Comparison of ENCODE assay signal across 8 mouse cellular contexts in the genomic region with DNA sequence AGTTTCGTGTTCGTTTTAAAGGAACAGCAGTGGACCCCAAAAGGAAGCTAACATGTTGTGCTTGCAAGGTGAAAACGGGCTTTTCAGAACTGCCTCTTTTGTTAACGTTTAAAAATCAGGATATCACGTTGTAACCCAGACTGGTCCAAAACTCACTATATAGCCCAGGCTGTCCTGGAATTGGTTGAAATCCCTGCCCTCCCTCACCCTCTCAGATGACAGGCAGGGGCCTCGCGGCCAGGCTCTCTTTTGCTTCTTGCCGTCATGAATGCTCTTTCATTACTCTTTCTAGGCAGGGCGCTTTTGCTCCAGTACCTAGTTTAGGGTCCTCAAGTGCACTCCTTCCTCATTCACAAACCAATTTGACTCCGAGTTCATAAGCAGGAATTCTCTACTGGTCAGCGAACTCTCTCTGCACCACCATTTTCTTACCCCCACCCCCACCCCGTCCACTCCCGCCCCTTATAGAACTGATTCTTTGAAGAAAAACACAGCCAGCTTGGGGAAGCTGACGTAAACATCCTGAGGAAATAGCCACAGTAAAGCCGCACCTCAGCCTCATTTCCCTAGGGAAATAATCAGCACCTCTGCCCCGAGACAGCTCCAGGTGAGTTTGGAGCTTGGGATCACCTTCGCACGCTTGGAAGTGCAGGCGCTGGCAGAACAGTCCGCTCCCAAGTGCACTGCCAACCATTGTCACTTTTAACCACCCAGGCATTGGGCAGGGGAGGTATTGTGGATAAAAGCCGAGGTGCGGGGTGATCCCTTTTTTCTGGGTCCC. TPM values are rescaled to one million over a fixed set of nuclear protein-coding genes. Genes with fewer than 3 reads are reported as not detected.
DNase-seq lines count a peak whose midpoint lies in the region; ATAC-seq and TF ChIP-seq lines count a peak whose summit lies in the region.

No protein-coding gene starts in this region.

- 2% methylated on average over 22 of the region's 22 CpGs for WGBS in heart, postnatal 0 days
- 2% methylated on average over 22 of the region's 22 CpGs for WGBS in limb, embryonic 15.5 days
- whole genome bisulfite sequencing in neural tube, embryonic 15.5 days, result under 1% methylated on average over 22 of the region's 22 CpGs

- H3K4me3 ChIP-seq in heart, postnatal 0 days (ENCODE audit: low read depth, low read length), result peak overlapping the region; percentile 85
- peak overlapping the region; percentile 81 for H3K4me3 ChIP-seq in limb, embryonic 15.5 days
- peak overlapping the region; percentile 91 for H3K4me3 ChIP-seq in neural tube, embryonic 15.5 days (replicated peaks)

- TF ChIP-seq EP300 in heart, postnatal 0 days (IDR thresholded peaks at IDR 0.05; ENCODE audit: low read depth), result no peak

- no peaks in the 10 kb centered on the region for H3K27me3 ChIP-seq in heart, postnatal 0 days (ENCODE audit: control insufficient read depth, insufficient read depth, low read length)
- H3K27me3 ChIP-seq in limb, embryonic 15.5 days, result no peaks in the 10 kb centered on the region
- no peaks in the 10 kb centered on the region for H3K27me3 ChIP-seq in neural tube, embryonic 15.5 days (replicated peaks)

- peak; percentile 7 to 46 for DNase-seq in adrenal gland, adult (ENCODE audit: inconsistent age in 2 of 2, low spot score in 1 of 2)
- no peak for DNase-seq in adrenal gland, postnatal 4 days (ENCODE audit: low spot score in 2 of 2)
- DNase-seq in CD8-positive naive resting alpha-beta T cell, adult 2 months (ENCODE audit: low read depth in 2 of 2, low spot score in 2 of 2), result peak; percentile 8 to 24
- DNase-seq in cerebellum, postnatal 36 days, result peak; percentile 22 to 38
- DNase-seq in heart, postnatal 0 days (ENCODE audit: low spot score), result peak; percentile 39

- H3K4me1 ChIP-seq in heart, postnatal 0 days (ENCODE audit: control insufficient read depth, insufficient read depth), result peaks cover 12% of the 10 kb centered on the region; the same call in 1 of the 2 replicates
- peaks cover 24% of the 10 kb centered on the region for H3K4me1 ChIP-seq in limb, embryonic 15.5 days
- H3K4me1 ChIP-seq in neural tube, embryonic 15.5 days, result peaks cover 21% of the 10 kb centered on the region

- H3K36me3 ChIP-seq in heart, postnatal 0 days (replicated peaks; ENCODE audit: control insufficient read depth, insufficient read depth, low read length), result peaks cover 5% of the 10 kb centered on the region; the same call in 1 of the 2 replicates
- peaks cover 6% of the 10 kb centered on the region; the same call in 1 of the 2 replicates for H3K36me3 ChIP-seq in limb, embryonic 15.5 days
- 0 out of 2 replicates have a peak, but pooled peaks cover 3% of the 10 kb centered on the region for H3K36me3 ChIP-seq in neural tube, embryonic 15.5 days

- H3K9ac ChIP-seq in heart, postnatal 0 days (replicated peaks; ENCODE audit: low read depth, low read length), result peak overlapping the region; percentile 71
- H3K9ac ChIP-seq in limb, embryonic 15.5 days, result peak overlapping the region; percentile 54
- peak overlapping the region; percentile 86 for H3K9ac ChIP-seq in neural tube, embryonic 15.5 days (replicated peaks)

- no peak for ATAC-seq in heart, postnatal 0 days (ENCODE audit: insufficient read depth, low read depth)
- ATAC-seq in limb, embryonic 15.5 days (ENCODE audit: insufficient number of reproducible peaks, low FRiP score, low TSS enrichment, low read depth), result no peak
- ATAC-seq in neural tube, embryonic 15.5 days (ENCODE audit: low FRiP score), result no peak
- no peak for ATAC-seq in inflammation-experienced regulatory T-cells, adult 6 months

- H3K4me2 ChIP-seq in heart, postnatal 0 days (ENCODE audit: low read depth, low read length), result peak overlapping the region; percentile 94
- peak overlapping the region; percentile 92 for H3K4me2 ChIP-seq in limb, embryonic 15.5 days
- H3K4me2 ChIP-seq in neural tube, embryonic 15.5 days, result peak overlapping the region; percentile 83

- H3K27ac ChIP-seq in heart, postnatal 0 days (ENCODE audit: low read depth), result peak overlapping the region; percentile 88
- H3K27ac ChIP-seq in limb, embryonic 15.5 days, result peak overlapping the region; percentile 89
- peak overlapping the region; percentile 100 for H3K27ac ChIP-seq in neural tube, embryonic 15.5 days (replicated peaks)

- no peak for TF ChIP-seq CTCF in heart, postnatal 0 days (IDR thresholded peaks at IDR 0.05; ENCODE audit: low read depth)

- no peaks in the 10 kb centered on the region for H3K9me3 ChIP-seq in heart, postnatal 0 days (replicated peaks; ENCODE audit: control insufficient read depth, low read length)
- no peaks in the 10 kb centered on the region for H3K9me3 ChIP-seq in limb, embryonic 15.5 days
- no peaks in the 10 kb centered on the region for H3K9me3 ChIP-seq in neural tube, embryonic 15.5 days (replicated peaks)

RNA-seq across cellular contexts. Expression of gene Mex3b, which starts 2.0 kb away (rescaled TPM):
- 10 to 100 TPM; 10.2 to 13.7 TPM for total RNA-seq in adrenal gland, postnatal 4 days (2021)
- total RNA-seq in heart, postnatal 0 days (2014; rRNA removed; ENCODE audit: low replicate concordance), result 14.4 and 15.2 TPM in 2 replicates
- polyA plus RNA-seq in heart, postnatal 0 days (2015; fragmentation: Nextera tagmentation; extraction: Ambion mirVana), result 3.2 and 3.3 TPM in 2 replicates
- polyA plus RNA-seq in limb, embryonic 15.5 days (2015; fragmentation: Nextera tagmentation; extraction: Ambion mirVana), result 14.7 and 17.8 TPM in 2 replicates
- 17.7 and 21.3 TPM in 2 replicates for polyA plus RNA-seq in neural tube, embryonic 15.5 days (2015; fragmentation: Nextera tagmentation; extraction: Ambion mirVana)
- polyA plus RNA-seq in inflammation-experienced regulatory T-cells, adult 6 months (2017; shearing (Covaris generic)), result 1 to 10 TPM; 1.5 to 1.8 (median 1.7) TPM

Comparison
In these comparisons a context has a peak if more than half of its experiments do, and no peak if none do; other contexts are left out.
1. DNase-seq: peak in adrenal gland, adult (2 of 2), CD8-positive naive resting alpha-beta T cell, adult 2 months (2 of 2), cerebellum, postnatal 36 days (2 of 2) and heart, postnatal 0 days (single experiment); none in adrenal gland, postnatal 4 days (0 of 2).
2. Peak in every context shown above with its lines, with median percentiles within 50 percentile points of each other: H3K27ac ChIP-seq, H3K4me2 ChIP-seq, H3K4me3 ChIP-seq and H3K9ac ChIP-seq.